Mouse (Mus musculus): ENCODE measurements at regions not wholly inside any gene's neighbourhood (a gene's known extent, or its start where the extent isn't known, plus 50 kb on each side); places are given as distances from the start of the nearest gene placed in this dataset.

DNA sequence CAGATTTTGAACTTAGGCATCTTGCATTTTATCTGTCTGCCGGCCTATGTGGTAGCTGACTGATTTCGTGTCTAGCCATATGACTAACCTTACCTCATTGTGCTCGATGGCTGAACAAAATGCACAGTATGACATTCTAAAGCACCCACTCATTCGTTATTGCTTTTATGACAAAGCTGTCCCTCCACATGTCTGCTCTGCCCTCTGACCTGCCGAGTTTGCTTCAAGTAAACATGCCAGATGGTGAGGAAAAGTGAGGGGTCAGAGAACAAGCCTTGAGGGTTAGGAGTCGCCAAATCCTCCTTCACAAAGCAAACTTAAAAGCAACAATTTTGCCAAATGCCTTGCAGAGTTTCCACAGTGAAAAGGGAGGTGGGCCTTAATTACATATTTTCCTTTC lies 196.0 kb upstream of the Elavl2 start:
- TF ChIP-seq CTCF (conservative IDR thresholded peaks at IDR 0.05): no peak
- no peak for DNase-seq (ENCODE audit: low spot score in 2 of 2)
- H3K27ac ChIP-seq: no peak overlapping the region
- H3K4me3 ChIP-seq: no peak overlapping the region

DNA sequence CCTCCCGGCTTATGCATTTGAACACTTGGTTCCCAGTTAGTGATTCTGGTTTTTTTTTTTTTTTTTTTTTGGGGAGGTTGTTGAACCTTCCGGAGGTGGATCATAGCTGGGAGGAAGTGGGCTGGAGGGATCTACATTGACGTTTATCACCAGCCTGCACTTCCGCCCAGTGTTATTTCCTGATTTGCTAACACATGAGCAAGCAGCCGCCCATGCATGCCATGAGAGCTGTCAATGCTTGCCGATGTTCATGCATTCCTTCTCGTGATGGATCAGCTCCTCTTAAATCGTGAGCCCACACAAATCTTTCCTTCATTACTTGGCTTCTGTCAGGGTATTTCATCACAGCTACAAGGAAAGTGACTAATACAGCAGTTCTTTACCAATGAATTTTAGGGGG lies 195.2 kb upstream of the Elavl2 start:
- H3K27ac ChIP-seq: no peak overlapping the region
- no peak for TF ChIP-seq CTCF (conservative IDR thresholded peaks at IDR 0.05)
- no peak overlapping the region for H3K4me3 ChIP-seq
- peak in 1 of 2 experiments; percentile 19 for DNase-seq (ENCODE audit: low spot score in 2 of 2)

DNA sequence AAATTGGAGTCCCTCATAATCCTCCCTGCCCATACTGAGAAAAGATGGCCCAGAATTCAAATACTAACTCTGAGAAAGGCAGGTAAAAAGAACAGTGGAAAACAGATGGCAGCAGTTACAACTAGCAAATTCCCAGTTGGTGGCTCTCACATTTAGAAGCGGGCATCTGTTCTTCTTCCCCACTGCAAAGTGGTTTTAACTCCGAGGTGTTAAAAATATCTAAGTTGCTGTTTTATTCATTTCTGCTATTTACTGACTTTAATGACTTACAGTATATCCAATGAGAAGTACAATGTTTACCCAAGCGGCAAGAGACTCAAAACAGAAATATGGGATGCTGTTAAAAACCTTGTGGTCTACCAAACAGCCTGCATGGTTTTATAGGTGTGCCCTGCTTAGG lies 189.2 kb upstream of the Elavl2 start:
- TF ChIP-seq CTCF (conservative IDR thresholded peaks at IDR 0.05): no peak
- Histone ChIP-seq H3K27ac (no peak overlapping the region), H3K4me3 (no peak overlapping the region)
- peak; percentile 15 to 29 for DNase-seq (ENCODE audit: low spot score in 2 of 2)

DNA sequence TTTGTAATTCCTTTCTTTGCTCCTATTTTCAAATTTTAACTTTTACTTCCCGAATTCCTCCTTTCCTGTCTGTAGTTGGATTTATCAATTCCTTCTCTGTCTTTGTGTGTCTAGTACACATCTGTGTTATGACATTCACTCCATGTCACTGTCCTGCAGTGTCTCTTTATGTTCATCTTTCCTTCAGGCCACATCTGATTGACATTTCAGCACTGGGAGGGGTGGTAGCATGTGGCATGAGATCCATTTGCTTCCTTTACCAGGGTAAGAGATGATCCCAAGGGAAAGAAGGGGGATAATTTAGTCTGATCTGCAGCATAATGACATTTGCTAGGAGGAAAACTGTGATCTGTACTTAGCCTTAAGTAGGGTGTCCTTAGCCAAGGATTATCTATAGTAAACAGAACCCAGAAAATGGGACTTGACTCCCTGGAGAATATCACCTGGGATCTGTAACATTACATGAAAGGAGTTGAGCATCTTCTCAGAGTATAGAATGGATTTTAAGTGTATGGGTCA lies 187.0 kb upstream of the Elavl2 start:
- Histone ChIP-seq H3K4me3 (no peak overlapping the region), H3K27ac (no peak overlapping the region)
- DNase-seq (ENCODE audit: low spot score in 2 of 2): no peak
- no peak for TF ChIP-seq CTCF (conservative IDR thresholded peaks at IDR 0.05)

DNA sequence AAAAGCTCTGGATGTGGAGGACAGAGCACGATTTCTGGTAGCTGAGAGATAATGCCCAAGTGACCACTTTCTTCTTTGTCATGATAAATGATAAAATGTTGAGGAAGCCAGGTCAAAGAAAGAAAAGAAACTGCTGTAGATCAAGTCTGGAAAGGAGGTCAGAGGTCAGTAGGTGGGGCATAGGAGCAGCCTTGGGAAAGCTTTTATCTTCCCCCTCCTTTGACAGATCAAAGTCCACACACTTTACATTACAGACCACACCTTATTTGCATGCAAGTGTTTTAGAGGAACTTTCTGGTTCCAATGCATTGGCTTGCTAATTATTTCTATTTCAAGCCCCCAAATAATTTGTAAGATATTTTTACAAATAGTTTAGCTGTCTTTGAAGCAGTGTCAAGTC lies 182.4 kb upstream of the Elavl2 start:
- DNase-seq (ENCODE audit: low spot score in 2 of 2): no peak
- Histone ChIP-seq H3K4me3 (no peak overlapping the region), H3K27ac (no peak overlapping the region)
- TF ChIP-seq CTCF (conservative IDR thresholded peaks at IDR 0.05): no peak

DNA sequence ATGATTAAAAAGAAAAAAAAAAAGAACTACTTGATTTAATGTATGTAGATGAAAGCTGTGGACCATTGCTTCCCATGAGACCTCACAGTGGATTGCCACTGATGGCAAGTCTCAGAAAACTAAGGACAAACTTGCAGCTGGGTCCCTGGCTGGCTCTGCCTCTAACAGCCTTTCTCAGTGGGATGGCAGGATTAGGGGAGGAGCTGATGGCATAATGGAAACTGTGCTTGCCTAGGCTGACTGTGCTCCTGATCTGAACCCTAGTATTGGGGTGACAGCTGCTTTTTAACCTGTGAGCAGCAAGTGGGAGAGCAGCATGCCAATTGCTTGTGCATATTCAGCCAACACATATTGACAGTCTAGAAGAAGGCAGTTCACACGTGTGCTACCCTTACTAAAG lies 156.9 kb upstream of the Elavl2 start:
- no peak for TF ChIP-seq CTCF (conservative IDR thresholded peaks at IDR 0.05)
- no peak for DNase-seq (ENCODE audit: low spot score in 2 of 2)
- Histone ChIP-seq H3K4me3 (no peak overlapping the region), H3K27ac (no peak overlapping the region)

DNA sequence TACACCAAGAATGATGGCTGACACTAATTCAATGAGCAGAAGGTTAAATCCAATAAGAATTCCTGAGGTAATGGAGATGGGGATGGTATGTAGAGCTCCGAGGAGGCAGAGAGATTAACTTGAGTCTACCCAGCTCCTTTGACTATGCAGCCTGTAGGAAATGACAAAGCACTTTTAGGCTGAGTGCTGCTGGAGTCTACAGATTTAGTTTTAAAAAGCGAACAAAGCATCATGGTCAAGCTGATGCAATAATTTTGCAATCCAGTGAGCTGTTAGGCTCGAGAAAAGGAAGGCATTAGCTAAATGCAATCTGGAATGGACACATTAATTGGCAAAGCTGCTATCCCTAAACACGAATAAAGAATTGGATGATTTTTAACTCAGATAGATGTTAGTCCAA lies 156.4 kb upstream of the Elavl2 start:
- Histone ChIP-seq H3K27ac (no peak overlapping the region), H3K4me3 (no peak overlapping the region)
- TF ChIP-seq CTCF (conservative IDR thresholded peaks at IDR 0.05): no peak
- DNase-seq (ENCODE audit: low spot score in 2 of 2): no peak

DNA sequence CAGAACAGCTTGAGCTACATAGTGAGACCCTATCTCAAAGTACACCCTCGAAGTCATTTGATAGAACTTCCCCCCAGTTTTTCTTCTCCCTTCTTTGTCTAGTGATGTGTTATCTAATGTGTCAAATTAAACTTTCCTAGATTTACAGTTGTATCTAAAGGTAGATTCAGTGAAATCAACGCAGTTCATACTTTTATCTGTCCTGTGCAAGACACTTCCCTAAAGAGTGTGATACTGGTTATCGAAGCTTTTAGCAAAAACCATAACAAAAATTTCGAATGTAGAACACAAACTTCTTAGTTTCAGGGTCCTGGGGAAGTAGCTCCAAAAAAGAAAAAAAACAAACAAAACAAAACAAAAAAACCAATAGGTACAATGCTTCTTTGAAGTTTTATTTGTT lies 123.8 kb upstream of the Elavl2 start:
- Histone ChIP-seq H3K27ac (no peak overlapping the region), H3K4me3 (no peak overlapping the region)
- DNase-seq (ENCODE audit: low spot score in 2 of 2): no peak
- no peak for TF ChIP-seq CTCF (conservative IDR thresholded peaks at IDR 0.05)

DNA sequence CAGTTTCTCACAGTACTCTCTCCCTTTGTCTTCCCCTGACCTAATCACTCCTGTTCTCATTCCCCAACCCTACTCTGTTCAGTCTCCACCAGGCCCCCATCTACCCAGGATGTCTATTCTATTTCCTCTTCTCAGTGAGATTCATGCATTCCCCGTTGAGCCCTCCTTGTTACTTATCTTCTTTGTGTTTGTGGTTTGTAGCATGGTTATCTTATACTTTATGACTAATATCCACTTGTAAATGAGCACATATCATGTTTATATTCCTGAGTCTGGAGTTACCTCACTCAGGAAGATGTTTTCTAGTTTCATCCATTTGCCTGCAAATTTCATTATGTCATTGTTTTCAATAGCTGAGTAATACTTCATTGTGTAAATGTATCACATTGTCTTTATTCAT lies 111.0 kb upstream of the Elavl2 start:
- no peak overlapping the region for H3K27ac ChIP-seq
- no peak for DNase-seq (ENCODE audit: low spot score in 2 of 2)
- TF ChIP-seq CTCF (conservative IDR thresholded peaks at IDR 0.05): no peak
- no peak overlapping the region for H3K4me3 ChIP-seq

DNA sequence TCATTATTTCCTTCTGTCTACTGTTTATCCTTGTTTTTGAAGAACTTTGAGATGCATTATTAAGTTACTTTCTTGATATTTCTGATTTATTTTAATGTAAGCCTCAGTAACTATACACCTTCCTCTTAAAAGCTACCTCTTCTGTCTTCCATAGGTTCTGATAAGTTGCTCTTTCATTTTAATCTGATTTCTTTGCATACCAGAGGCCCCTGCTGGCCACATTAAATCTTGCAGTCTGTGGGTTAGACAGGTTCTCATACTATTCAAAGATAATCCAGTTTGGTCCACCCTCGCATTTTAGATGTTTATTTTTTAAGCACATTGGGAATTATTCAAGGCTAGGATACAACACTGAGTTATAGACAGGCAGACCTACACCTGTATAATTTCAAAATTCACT lies 109.4 kb upstream of the Elavl2 start:
- no peak for DNase-seq (ENCODE audit: low spot score in 2 of 2)
- Histone ChIP-seq H3K27ac (no peak overlapping the region), H3K4me3 (no peak overlapping the region)
- TF ChIP-seq CTCF (conservative IDR thresholded peaks at IDR 0.05): peak; percentile 52

DNA sequence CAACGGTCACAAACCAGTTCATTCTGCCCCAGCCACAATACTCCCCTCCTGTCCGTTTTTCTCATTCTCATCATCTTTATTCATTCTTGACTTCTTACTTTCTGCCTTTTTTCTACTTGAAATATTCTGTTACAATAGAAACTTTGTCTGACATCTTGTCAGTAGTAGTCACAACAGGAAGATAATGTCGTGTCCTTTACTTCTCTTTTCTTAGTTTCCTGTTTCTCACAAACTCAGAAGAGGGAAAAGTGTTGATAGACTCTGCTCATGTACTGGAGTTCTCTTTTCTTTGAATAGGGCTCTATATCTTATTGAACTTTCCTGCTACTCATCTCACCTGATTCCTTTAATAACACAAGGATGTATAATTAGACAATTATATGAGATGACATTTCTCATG lies 102.7 kb upstream of the Elavl2 start:
- DNase-seq (ENCODE audit: low spot score in 2 of 2): no peak
- no peak for TF ChIP-seq CTCF (conservative IDR thresholded peaks at IDR 0.05)
- no peak overlapping the region for H3K27ac ChIP-seq
- H3K4me3 ChIP-seq: no peak overlapping the region

DNA sequence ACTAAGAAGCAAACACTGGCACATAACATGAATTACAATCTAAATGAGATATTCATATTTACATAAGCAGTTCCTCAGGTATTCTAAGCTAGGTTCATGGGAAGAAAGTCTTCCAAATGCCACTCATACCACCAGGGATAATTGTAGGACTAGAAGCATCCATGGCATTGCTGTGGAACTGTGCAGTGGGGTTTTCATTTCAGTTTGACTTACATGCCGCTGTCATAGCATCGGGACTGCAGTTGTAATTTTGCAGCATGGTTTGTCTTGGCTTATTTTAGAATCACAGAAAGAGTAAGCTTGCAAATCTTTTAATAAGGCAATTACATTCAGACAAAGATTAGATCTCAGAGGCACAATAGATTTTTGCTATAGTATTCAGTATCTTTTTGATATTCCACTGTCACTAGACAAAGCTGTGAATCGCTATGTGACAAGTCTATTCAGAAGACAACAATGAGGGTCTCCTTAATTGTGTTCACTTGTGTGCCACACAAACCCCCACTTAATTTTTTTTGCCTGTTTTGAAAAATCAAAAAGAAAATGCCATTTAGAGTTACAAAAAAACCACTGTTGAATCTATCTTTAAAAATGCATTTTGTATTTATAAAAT lies 81.4 kb upstream of the Elavl2 start:
- no peak overlapping the region for H3K4me3 ChIP-seq
- H3K27ac ChIP-seq: no peak overlapping the region
- no peak for DNase-seq (ENCODE audit: low spot score in 2 of 2)
- no peak for TF ChIP-seq CTCF (conservative IDR thresholded peaks at IDR 0.05)
